Mouse (Mus musculus) cerebellum, adult 18-20 months (tissue): ENCODE measurements around the gene Steap2.
"Not testable (repeated sequence)": the region's sequence is repeated elsewhere in the genome, so short reads cannot be mapped to it uniquely, and the experiment has no call there.

Experiments used
- DNase-seq, 2 experiments: peaks; one replicate each; pipeline ENCODE4 v3.0.0; 2021

The Steap2 gene

GRCm38 (mm10) chr5:5693956-5694653 is at the start of gene Steap2:
TSS of gene Steap2 (minus strand) at chr5:5694578.
- peak; percentile 57 to 75 for DNase-seq

GRCm38 (mm10) chr5:5734445-5734844 is 40.1 kb upstream of the Steap2 start:
- no peak for DNase-seq

DNA sequence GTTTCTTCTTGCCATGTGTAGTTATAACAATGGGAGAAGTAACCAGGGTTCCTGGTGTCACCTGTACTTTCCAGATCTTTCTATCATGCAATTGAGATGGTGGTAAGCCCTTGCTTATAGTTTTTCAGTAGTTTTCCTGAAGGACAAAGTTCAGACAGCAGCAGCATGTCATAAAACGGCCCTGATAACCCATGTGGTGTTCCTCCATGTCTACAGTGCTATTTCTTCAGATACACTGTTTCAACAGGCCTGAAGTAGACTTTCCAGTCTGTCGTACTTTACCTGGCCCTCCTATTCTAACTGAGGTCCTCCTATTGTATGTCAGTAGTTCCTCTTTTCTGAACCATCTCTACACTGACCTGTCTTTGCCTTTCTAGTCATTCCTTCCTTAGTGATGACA is 38.5 kb upstream of the Steap2 start:
- no peak for DNase-seq

GRCm38 (mm10) chr5:5732208-5732607 is 37.8 kb upstream of the Steap2 start:
- no peak for DNase-seq

DNA sequence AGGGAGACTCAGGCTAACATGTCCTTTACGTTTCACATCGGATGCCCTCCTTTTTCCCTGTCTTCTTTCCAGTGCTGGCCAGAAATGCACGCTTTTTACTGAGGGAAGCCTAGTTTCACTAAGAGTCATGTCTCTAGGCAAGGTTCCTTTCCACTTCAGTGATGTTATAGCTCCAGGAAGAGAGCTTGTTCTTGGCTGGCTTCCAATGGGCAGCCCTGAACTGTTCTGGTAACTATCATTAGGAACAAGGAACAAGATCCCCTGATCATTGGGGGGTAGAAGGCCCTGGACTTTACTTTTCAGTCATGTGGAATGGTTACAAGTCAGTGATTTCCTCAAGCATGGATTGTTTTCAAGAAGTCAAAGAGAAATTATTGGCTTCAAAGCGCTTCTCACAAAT is 35.5 kb upstream of the Steap2 start:
- no peak for DNase-seq

GRCm38 (mm10) chr5:5722217-5722616 is 27.8 kb upstream of the Steap2 start:
- no peak for DNase-seq

- DNase-seq, result no peak
Observed at GRCm38 (mm10) chr5:5711032-5711431, 16.7 kb upstream of the Steap2 start.

DNA sequence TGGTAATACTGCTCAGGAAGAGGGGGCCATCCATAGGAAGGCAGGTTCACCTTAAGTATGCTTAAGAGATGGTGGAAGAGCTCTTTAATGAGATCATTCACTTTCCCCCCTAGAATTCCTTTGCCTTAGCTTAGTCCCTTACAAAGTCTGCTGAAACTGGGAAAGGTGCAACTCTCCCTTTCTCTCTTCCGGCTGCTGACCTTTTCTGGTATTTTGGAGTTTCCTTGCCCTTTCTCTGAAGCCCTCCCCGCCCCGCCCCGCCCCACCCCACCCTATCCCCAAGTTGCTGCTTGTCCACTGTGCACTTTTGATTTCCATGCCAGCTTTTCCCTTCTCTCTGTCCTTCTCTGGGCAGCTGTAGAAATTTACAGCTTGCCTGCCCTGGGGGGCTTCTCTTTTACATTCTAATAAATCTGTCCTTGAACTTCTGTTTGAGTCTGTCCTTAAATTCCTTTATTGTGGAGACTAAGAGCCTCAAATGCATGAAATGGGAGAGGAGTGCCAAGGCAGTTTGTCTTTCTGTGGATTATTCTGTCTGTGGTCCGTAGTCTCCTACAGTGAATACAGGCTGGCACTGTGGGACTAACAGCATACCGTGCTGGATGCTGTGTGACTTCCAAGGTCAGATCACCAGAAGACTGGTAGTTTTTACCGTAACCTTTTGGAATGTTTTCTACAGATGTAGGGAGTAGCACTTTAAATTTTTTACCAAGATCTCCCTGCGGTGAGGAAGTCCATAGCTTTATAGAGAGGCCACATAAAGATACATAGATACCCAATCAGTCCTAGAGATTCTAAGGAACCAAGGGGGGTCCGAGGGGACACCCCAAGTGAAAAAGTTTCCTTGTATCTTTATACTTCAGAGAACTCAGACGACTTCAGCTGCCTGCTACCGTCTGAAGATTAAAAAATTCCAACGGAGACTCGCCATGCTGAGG is 13.2 kb upstream of the Steap2 start:
- DNase-seq, result no peak

DNA sequence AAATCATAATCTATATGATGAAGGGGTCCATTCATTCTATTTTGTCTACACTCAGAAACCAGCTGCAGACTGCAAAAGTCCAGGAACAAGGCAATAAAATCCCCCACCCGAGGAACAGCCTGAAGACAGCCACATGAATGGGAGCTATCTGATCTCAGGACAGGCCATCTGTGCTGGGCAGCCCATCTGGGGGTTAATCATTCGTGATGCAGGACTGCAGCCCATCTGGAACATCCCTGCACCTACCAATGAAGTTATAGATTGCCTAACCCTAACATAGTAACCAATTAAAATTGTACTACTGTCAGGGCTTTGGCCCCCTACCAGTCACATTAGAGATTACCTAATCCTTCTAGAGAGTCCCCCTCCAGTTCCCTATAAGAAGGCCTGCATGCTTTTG is 10.6 kb upstream of the Steap2 start:
- no peak for DNase-seq

DNA sequence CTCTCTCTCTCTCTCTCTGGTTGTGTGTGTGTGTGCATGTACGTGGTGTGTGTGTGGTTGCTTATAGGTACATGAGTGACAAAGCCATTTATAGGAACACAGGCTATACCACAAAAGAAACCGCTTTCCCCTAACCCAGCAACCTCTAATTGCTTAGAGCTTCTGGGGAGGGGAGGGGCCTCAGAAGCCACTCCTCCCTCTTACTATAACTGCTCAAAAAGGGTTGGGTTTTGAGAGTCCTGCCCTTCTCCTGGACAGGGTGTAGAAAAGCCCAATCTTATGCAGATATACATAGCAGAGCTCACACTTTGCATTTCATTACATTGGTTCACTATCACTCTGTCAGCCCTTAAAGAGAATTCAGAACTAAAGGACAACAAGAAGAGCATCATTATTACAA is 6.0 kb upstream of the Steap2 start:
- no peak for DNase-seq

DNA sequence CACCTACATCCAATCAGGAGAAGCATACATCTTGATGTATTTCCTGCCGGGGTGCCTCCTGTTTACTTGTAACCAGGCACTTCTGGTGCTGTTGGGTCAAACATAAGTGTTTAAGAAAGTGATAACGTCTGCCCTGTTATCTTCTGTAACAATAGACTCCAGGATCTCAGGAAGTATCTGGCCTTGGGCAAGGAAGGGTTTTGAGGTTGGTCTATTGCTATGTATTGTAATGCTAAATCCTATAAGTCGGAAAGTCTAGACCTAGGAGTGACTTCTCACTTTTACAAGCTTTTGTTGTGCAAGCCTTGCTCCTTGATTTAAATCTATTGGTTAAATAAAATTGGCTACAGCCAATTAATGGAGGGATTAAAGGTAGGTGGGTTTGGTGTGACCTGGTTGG is 4.5 kb upstream of the Steap2 start:
- no peak for DNase-seq

DNA sequence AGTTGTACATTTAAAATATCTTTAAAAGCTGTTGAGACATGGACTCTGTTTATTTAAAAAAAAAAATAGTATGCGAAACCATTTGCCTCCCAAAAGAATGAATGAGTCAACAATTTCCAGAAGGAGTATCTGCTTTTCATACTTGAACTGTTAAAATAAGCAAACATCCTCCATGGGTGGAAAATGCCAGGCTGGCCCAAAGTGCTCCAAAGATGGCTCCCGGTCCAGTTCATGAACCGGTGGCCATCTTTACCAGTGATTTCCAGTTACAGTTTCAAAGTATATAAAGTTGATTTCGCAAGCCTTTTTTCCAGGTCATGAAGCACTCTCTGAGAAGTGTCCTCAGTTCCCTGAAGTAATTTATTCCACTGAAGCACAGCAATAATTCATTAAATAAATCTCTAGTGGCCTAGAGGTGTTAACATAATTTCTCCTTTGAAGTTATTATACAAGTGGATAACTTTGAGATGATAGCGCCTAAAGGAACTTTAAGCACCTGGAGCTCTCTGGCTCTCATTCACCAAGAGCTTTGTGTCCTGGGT is 1.1 kb upstream of the Steap2 start:
- DNase-seq, result no peak

GRCm38 (mm10) chr5:5693541-5693955 is 830 bp downstream of the Steap2 start:
- DNase-seq, result peak in 1 of 2 experiments; percentile 26

- no peak for DNase-seq
Observed at GRCm38 (mm10) chr5:5692167-5692738, 2.1 kb downstream of the Steap2 start.

DNA sequence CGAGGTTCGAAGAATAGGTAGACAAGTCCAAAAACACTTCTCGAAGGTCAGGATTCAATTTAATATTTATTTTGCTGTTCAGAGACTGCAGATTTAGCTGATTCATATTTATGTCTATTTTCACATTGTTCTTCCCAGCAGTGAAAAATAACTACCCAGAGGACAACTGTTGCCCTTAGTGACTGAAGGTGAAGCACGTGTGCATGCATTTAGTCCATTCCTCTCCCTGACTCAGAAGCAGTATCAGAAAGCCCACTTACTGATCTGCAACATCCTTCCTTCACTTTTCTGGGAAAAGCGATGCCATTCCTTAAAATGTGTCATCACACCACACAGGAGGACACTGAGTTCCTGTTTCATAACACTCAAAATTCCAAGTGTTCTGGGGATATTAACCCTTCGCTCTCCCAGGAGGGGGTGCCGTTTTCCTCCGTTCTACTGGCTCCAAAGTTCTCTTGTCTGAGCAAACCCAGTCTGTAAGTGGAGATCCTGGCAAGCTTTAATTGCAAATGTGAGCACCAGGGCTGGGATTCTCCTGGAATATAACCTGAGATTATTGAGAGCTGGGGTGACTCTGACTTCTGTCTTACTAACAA is 5.3 kb downstream of the Steap2 start:
- no peak for DNase-seq

DNA sequence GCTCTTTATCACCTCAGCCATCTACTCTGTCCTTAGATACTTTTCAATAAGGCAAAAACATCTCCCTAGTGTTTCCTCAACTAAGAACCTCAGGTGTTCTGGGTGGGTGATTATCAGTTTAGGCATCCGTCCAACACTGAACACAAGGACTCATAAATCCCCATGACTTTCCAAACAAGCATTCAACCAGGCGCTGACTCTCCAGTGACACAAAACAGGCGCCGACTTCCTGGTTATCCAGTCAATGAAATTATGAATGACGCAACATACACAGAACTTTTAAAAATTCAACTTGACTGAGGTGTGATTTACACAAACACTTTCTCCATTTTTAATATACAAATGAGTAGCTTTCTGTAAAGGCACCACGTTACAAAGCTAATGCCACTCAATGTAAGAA is 6.2 kb downstream of the Steap2 start:
- DNase-seq, result no peak

GRCm38 (mm10) chr5:5686973-5687372 is 7.4 kb downstream of the Steap2 start:
- no peak for DNase-seq

DNA sequence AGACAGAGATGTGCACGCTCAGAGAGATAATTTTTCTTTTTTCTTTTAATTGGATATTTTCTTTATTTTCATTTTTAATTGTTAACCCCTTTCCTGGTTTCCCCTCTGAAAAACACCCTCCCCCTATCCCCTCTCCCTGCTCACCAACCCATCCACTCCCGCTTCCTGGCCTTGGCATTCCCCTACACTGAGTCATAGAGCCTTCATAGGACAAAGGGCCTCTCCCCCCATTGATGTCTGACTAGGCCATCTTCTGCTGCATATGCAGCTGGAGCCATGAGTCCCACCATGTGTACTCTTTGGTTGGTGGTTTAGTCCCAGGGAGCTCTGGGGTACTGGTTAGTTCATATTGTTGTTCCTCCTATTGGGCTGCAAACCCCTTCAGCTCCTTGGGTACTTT is 9.4 kb downstream of the Steap2 start:
- DNase-seq, result not testable (repeated sequence)

DNA sequence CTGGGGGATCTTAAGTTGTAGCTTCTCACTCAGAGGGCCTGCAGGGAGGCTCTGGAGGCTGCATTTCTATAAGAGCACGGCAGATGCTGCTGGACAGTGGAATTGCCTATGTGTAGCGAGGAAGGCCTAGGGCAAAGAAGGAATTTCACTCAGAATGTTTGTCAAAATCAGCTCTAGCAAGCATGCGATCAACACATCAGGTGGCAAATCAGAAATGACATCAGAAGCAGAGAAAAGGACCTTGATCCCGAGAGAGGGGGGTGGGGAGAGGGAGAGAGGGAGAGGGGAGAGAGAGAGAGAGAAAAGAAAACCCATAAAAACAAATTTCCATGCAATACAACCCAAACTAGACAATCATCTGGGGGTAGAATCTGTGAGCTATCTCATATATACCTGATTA is 11.1 kb downstream of the Steap2 start:
- no peak for DNase-seq

DNA sequence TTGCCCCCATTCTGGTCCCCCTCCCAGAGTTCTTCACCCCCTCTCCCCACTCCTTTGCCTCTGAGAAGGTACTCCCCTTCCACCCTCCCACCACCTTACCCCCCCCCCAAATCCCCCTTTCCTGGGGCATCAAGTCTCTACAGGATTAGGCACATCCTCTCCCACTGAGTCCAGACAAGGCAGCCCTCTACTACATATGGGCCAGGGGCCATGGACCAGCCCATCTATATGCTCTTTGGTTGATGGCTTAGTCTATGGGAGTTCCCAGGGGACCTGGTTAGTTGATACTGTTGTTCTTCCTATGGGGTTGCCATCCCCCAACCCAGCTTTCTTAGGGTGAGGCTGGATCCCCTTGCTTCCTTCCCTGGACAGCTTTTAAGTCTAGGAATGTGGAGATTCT is 14.9 kb downstream of the Steap2 start:
- no peak for DNase-seq

- no peak for DNase-seq
Observed at GRCm38 (mm10) chr5:5676082-5676481, 18.3 kb downstream of the Steap2 start.

DNA sequence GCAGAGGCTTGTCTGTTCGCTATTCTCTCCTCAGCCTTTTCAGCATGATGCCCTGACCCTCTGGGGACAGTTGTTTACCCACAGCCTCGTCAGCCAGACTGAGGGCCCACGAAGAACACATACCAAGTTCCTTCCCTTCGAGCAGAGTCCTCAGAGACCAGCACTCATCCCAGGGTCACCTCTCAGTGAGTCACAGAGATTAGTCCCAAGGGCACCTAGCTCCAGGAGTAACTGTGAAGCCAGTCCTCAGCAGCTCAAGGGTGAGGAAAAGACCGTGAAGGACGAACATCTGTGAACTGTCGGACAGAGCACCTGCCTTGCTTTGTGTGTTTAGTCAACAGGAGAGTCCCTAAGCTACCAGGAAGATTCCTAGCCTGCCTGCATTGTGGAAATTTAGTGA is 25.5 kb downstream of the Steap2 start:
- DNase-seq, result no peak

- no peak for DNase-seq
Observed at GRCm38 (mm10) chr5:5664371-5664926, 29.9 kb downstream of the Steap2 start.
